Mouse (Mus musculus): Measurements from ENCODE around the gene Sarnp.
A peak's percentile ranks its signal among the peaks of the same experiment; 100 is the strongest.

Gene Sarnp

GRCm38 (mm10) chr10:128913696-128914095 is 96.6 kb downstream of the Sarnp start:
- no peak for DNase-seq (ENCODE audit: low read depth, low spot score)

GRCm38 (mm10) chr10:128915550-128915949 is 98.4 kb downstream of the Sarnp start:
- DNase-seq (ENCODE audit: low read depth, low spot score): no peak

- DNase-seq (ENCODE audit: low read depth, low spot score): no peak
Observed at GRCm38 (mm10) chr10:128916665-128917064, 99.5 kb downstream of the Sarnp start.

GRCm38 (mm10) chr10:128917400-128917799 is 100.3 kb downstream of the Sarnp start:
- DNase-seq (ENCODE audit: low read depth, low spot score): no peak

GRCm38 (mm10) chr10:128918246-128918645 is 101.1 kb downstream of the Sarnp start:
- no peak for DNase-seq (ENCODE audit: low read depth, low spot score)

- DNase-seq (ENCODE audit: low read depth, low spot score): no peak
Observed at GRCm38 (mm10) chr10:128919203-128919631, 102.1 kb downstream of the Sarnp start.

- DNase-seq (ENCODE audit: low read depth, low spot score): no peak
Observed at GRCm38 (mm10) chr10:128919966-128920365, 102.8 kb downstream of the Sarnp start.

GRCm38 (mm10) chr10:128920736-128921161 is 103.6 kb downstream of the Sarnp start:
- DNase-seq (ENCODE audit: low read depth, low spot score): no peak

- no peak for DNase-seq (ENCODE audit: low read depth, low spot score)
Observed at GRCm38 (mm10) chr10:128921251-128921650, 104.1 kb downstream of the Sarnp start.

- no peak for DNase-seq (ENCODE audit: low read depth, low spot score)
Observed at GRCm38 (mm10) chr10:128921883-128922821, 105.0 kb downstream of the Sarnp start.

GRCm38 (mm10) chr10:128922822-128923012 is 105.6 kb downstream of the Sarnp start, which contains the start of gene Rdh5:
Gene Rdh5, minus strand, starts transcription at chr10:128922888.
- no peak for DNase-seq (ENCODE audit: low read depth, low spot score)

GRCm38 (mm10) chr10:128923013-128923691 is 106.0 kb downstream of the Sarnp start:
- DNase-seq (ENCODE audit: low read depth, low spot score): peak; percentile 81

GRCm38 (mm10) chr10:128923935-128924334 is 106.8 kb downstream of the Sarnp start, which contains the start of gene Bloc1s1:
Gene Bloc1s1, minus strand, starts transcription at chr10:128924035.
- DNase-seq (ENCODE audit: low read depth, low spot score): no peak

Measured in WW6 (cell line).